Mouse (Mus musculus): ENCODE measurements around the gene Vps13d.

GRCm38 (mm10) chr4:145130772-145131171 lies 64.0 kb downstream of the Vps13d start:
- TF ChIP-seq CTCF (IDR thresholded peaks at IDR 0.05; ENCODE audit: low read depth) (no peak), EP300 (IDR thresholded peaks at IDR 0.05; ENCODE audit: low read depth) (no peak)
